Mouse (Mus musculus) brain, adult 10 weeks (tissue): ENCODE measurements around the gene Aif1. TPM values are rescaled to one million over a fixed set of nuclear protein-coding genes. Genes with fewer than 3 reads are reported as not detected.

ENCODE experiments used
- polyA plus RNA-seq: library from polyadenylated mRNA; stranded (reverse); fragments of 350-450 nt; fragmentation: Illumina TruSeq; extraction: RNeasy Lipid Tissue Mini Kit (QIAGEN cat#74804); gene quantifications from one replicate; pipeline ENCODE4 v1.2.3, GENCODE M21; 2015; ENCODE audit warnings: low read depth, low replicate concordance

Gene Aif1
- 19.0 TPM for polyA plus RNA-seq

GRCm38 (mm10) chr17:35175968-35176367, at the start of gene Aif1:
Aif1 (minus strand) TSS chr17:35176068.

GRCm38 (mm10) chr17:35220156-35220952, 44.5 kb upstream of the Aif1 start, which contains the start of gene Gm16181:
Gm16181 (plus strand) TSS chr17:35220834.

GRCm38 (mm10) chr17:35204494-35205379, 28.9 kb upstream of the Aif1 start, which contains the start of gene Lta:
Lta (minus strand) TSS chr17:35205351.

GRCm38 (mm10) chr17:35201787-35202186, 25.9 kb upstream of the Aif1 start, which contains the start of gene Tnf:
Tnf (minus strand) TSS chr17:35202007.

GRCm38 (mm10) chr17:35193881-35194843, 18.3 kb upstream of the Aif1 start, which contains the start of gene Ltb:
Ltb (plus strand) TSS chr17:35194439.

GRCm38 (mm10) chr17:35187959-35188610, 12.2 kb upstream of the Aif1 start, which contains the start of gene Lst1:
Lst1 (minus strand) TSS chr17:35188439.

GRCm38 (mm10) chr17:35164568-35165450, 11.1 kb downstream of the Aif1 start, which contains the start of gene Prrc2a:
Prrc2a (minus strand) TSS chr17:35164897.

GRCm38 (mm10) chr17:35134801-35135590, 40.9 kb downstream of the Aif1 start, which contains the start of gene Bag6:
Bag6 (plus strand) TSS chr17:35135178.

GRCm38 (mm10) chr17:35131500-35132173, 44.2 kb downstream of the Aif1 start, which contains the start of gene Apom:
Apom (minus strand) TSS chr17:35132050.

GRCm38 (mm10) chr17:35126206-35126611, 49.7 kb downstream of the Aif1 start, which contains the start of gene D17H6S53E:
D17H6S53E (plus strand) TSS chr17:35126373.

GRCm38 (mm10) chr17:35121871-35122303, 54.0 kb downstream of the Aif1 start, which contains the start of gene Csnk2b:
Csnk2b (minus strand) TSS chr17:35122053.

GRCm38 (mm10) chr17:35121143-35121799, 54.6 kb downstream of the Aif1 start, which contains the start of gene Gpank1:
Gpank1 (plus strand) TSS chr17:35121455.

Other genes starting within 250 kb of the Aif1 start
- gene Neu1, start 244.8 kb downstream of the Aif1 start, polyA plus RNA-seq: 51.2 TPM
- gene Hspa1b, start 216.8 kb downstream of the Aif1 start, polyA plus RNA-seq: 8.3 TPM
- gene Gm20481, start 206.2 kb downstream of the Aif1 start, polyA plus RNA-seq: not detected
- 8.4 TPM for gene Hspa1a, start 203.9 kb downstream of the Aif1 start, polyA plus RNA-seq
- 0.36 TPM for gene Hspa1l, start 203.4 kb downstream of the Aif1 start, polyA plus RNA-seq
- 26.4 TPM for gene Lsm2, start 194.2 kb downstream of the Aif1 start, polyA plus RNA-seq
- 22.8 TPM for gene Vars, start 175.1 kb downstream of the Aif1 start, polyA plus RNA-seq
- 0.71 TPM for gene Vwa7, start 159.5 kb downstream of the Aif1 start, polyA plus RNA-seq
- not detected for gene Sapcd1, start 148.1 kb downstream of the Aif1 start, polyA plus RNA-seq
- 0.67 TPM for gene Msh5, start 129.3 kb downstream of the Aif1 start, polyA plus RNA-seq
- gene Clic1, start 126.1 kb downstream of the Aif1 start, polyA plus RNA-seq: 22.1 TPM
- 19.3 TPM for gene Ddah2, start 117.0 kb downstream of the Aif1 start, polyA plus RNA-seq
- gene Ly6g6c, start 110.7 kb downstream of the Aif1 start, polyA plus RNA-seq: not detected
- not detected for gene Mpig6b, start 109.9 kb downstream of the Aif1 start, polyA plus RNA-seq
- 5.5 TPM for gene Ly6g6e, start 99.2 kb downstream of the Aif1 start, polyA plus RNA-seq
- 1.8 TPM for gene Ly6g6d, start 98.0 kb downstream of the Aif1 start, polyA plus RNA-seq
- gene Ly6g6f, start 90.5 kb downstream of the Aif1 start, polyA plus RNA-seq: 0.70 TPM
- 106 TPM for gene Abhd16a, start 86.8 kb downstream of the Aif1 start, polyA plus RNA-seq
- not detected for gene Ly6g5c, start 67.8 kb downstream of the Aif1 start, polyA plus RNA-seq
- not detected for gene Ly6g5b, start 60.6 kb downstream of the Aif1 start, polyA plus RNA-seq
- 24.9 TPM for gene Gpank1, start 54.6 kb downstream of the Aif1 start, polyA plus RNA-seq
- 221 TPM for gene Csnk2b, start 54.0 kb downstream of the Aif1 start, polyA plus RNA-seq
- 18.0 TPM for gene D17H6S53E, start 49.7 kb downstream of the Aif1 start, polyA plus RNA-seq
- gene Apom, start 44.0 kb downstream of the Aif1 start, polyA plus RNA-seq: not detected
- gene Bag6, start 40.9 kb downstream of the Aif1 start, polyA plus RNA-seq: 159 TPM
- gene Prrc2a, start 11.2 kb downstream of the Aif1 start, polyA plus RNA-seq: 185 TPM
- 9.3 TPM for gene Lst1, start 12.4 kb upstream of the Aif1 start, polyA plus RNA-seq
- gene Ltb, start 18.4 kb upstream of the Aif1 start, polyA plus RNA-seq: 0.55 TPM
- gene Tnf, start 25.9 kb upstream of the Aif1 start, polyA plus RNA-seq: not detected
- gene Lta, start 29.3 kb upstream of the Aif1 start, polyA plus RNA-seq: not detected
- not detected for gene Gm16181, start 44.8 kb upstream of the Aif1 start, polyA plus RNA-seq
- gene Atp6v1g2, start 57.6 kb upstream of the Aif1 start, polyA plus RNA-seq: 711 TPM
- gene Nfkbil1, start 59.7 kb upstream of the Aif1 start, polyA plus RNA-seq: 11.4 TPM
- gene Ddx39b, start 65.7 kb upstream of the Aif1 start, polyA plus RNA-seq: 206 TPM
- 50.0 TPM for gene H2-D1, start 86.7 kb upstream of the Aif1 start, polyA plus RNA-seq
- gene H2-Q1, start 144.3 kb upstream of the Aif1 start, polyA plus RNA-seq: 0.45 TPM
- gene H2-Q2, start 166.2 kb upstream of the Aif1 start, polyA plus RNA-seq: 2.0 TPM
- 4.1 TPM for gene H2-Q4, start 203.5 kb upstream of the Aif1 start, polyA plus RNA-seq
- gene H2-Q6, start 248.8 kb upstream of the Aif1 start, polyA plus RNA-seq: 0.34 TPM